Mouse (Mus musculus) CH12.LX (cell line): ENCODE measurements around the gene Lat.

ENCODE experiments used
- CHD2 ChIP-seq: IDR thresholded peaks from 2 replicates; pipeline ENCODE4 v1.6.1; 2011; ENCODE audit warnings: low read length, improper control_type of control experiment
- CTCF ChIP-seq, 2 experiments: IDR thresholded peaks in 1 of 2; conservative IDR thresholded peaks in 1 of 2; 2 replicates each; pipeline ENCODE4 v1.5.1; 2011 to 2012; ENCODE audit warnings: low read depth in 2 of 2, low read length in 2 of 2, improper control_type of control experiment in 1 of 2, inconsistent platforms in 1 of 2, mild to moderate bottlenecking in 1 of 2, moderate library complexity in 1 of 2
- ETS1 ChIP-seq: conservative IDR thresholded peaks from 2 replicates; pipeline ENCODE4 v1.6.1; 2012; ENCODE audit warnings: low read depth, mild to moderate bottlenecking, inconsistent platforms, low read length, improper control_type of control experiment, moderate library complexity
- POLR2A ChIP-seq: IDR thresholded peaks from 2 replicates; pipeline ENCODE4 v1.6.1; 2011; ENCODE audit warnings: low read depth, mild to moderate bottlenecking, improper control_type of control experiment, low read length
- SIN3A ChIP-seq: IDR thresholded peaks from 2 replicates; pipeline ENCODE4 v1.6.1; 2012; ENCODE audit warnings: low read length, improper control_type of control experiment, inconsistent platforms
- TCF12 ChIP-seq: IDR thresholded peaks from 2 replicates; pipeline ENCODE4 v1.6.1; 2014; ENCODE audit warnings: low read depth, mild to moderate bottlenecking, inconsistent platforms, low read length, improper control_type of control experiment
- USF1 ChIP-seq: IDR thresholded peaks from 2 replicates; pipeline ENCODE4 v1.6.1; 2014; ENCODE audit warnings: low read depth, mild to moderate bottlenecking, inconsistent platforms, low read length, improper control_type of control experiment
- ZC3H11A ChIP-seq: IDR thresholded peaks from 2 replicates; pipeline ENCODE4 v1.6.1; 2012; ENCODE audit warnings: low read depth, mild to moderate bottlenecking, inconsistent platforms, low read length, improper control_type of control experiment
- ZMIZ1 ChIP-seq: IDR thresholded peaks from 2 replicates; pipeline ENCODE4 v1.6.1; 2012; ENCODE audit warnings: low read depth, mild to moderate bottlenecking, inconsistent platforms, low read length, improper control_type of control experiment

- TF ChIP-seq ETS1 (no peak), CTCF (conservative IDR thresholded peaks at IDR 0.05 in 1 of 2, IDR thresholded peaks at IDR 0.05 in 1 of 2; ENCODE audit: low read depth in 2 of 2, low read length in 2 of 2) (no peak), CHD2 (no peak), USF1 (peak; percentile 66), POLR2A (no peak), TCF12 (no peak), ZC3H11A (no peak), SIN3A (no peak), ZMIZ1 (no peak)
These were observed 3.6 kb upstream of the Lat start for GRCm38 (mm10) chr7:126373007-126373406.
